Mouse (Mus musculus): ENCODE data around the gene Hsph1.

GRCm38 (mm10) chr5:149576977-149577376 lies 59.2 kb downstream of the Hsph1 start:
- TF ChIP-seq ZNF384 (IDR thresholded peaks at IDR 0.05; ENCODE audit: low read depth, low read length) (no peak), POLR2A (IDR thresholded peaks at IDR 0.05; ENCODE audit: low read depth, low read length) (no peak), CTCF (conservative IDR thresholded peaks at IDR 0.05 in 1 of 2, IDR thresholded peaks at IDR 0.05 in 1 of 2; ENCODE audit: low read depth in 2 of 2, low read length in 2 of 2) (no peak), CHD1 (IDR thresholded peaks at IDR 0.05; ENCODE audit: low read depth, low read length) (no peak), SIN3A (IDR thresholded peaks at IDR 0.05; ENCODE audit: low read length) (no peak), MAFK (IDR thresholded peaks at IDR 0.05; ENCODE audit: insufficient replicate concordance, low read length) (no peak), TBP (conservative IDR thresholded peaks at IDR 0.05; ENCODE audit: low read depth, low read length) (no peak), SMC3 (IDR thresholded peaks at IDR 0.05; ENCODE audit: low read depth, low read length) (no peak), EP300 (IDR thresholded peaks at IDR 0.05; ENCODE audit: low read length) (no peak), TCF12 (IDR thresholded peaks at IDR 0.05; ENCODE audit: low read depth, low read length) (no peak)

All from CH12.LX (cell line).